9 mouse cellular contexts compared by ENCODE assay signal in genomic region chr7:19589917-19590316, GRCm38 (mm10). TPM values are rescaled to one million over a fixed set of nuclear protein-coding genes. Genes with fewer than 3 reads are reported as not detected.
DNase-seq lines count a peak whose midpoint lies in the region; ATAC-seq and TF ChIP-seq lines count a peak whose summit lies in the region.
"Had no signal": no experiment of that assay in that cellular context is flagged by ENCODE, and none has a peak within 500 bp of the region (broad histone marks: within the 10 kb centered on the region; RNA-seq: fewer than 3 reads in every experiment).

No protein-coding gene starts in this region.

- no peak overlapping the region for H3K27ac ChIP-seq in forebrain, embryonic 11.5 days (ENCODE audit: low read depth, low read length)
- H3K27ac ChIP-seq in hindbrain, embryonic 10.5 days: no peak overlapping the region
- peak overlapping the region; percentile 76 for H3K27ac ChIP-seq in layer of hippocampus, adult 2 months
- H3K27ac ChIP-seq: lung, embryonic 15.5 days had no signal

- peaks cover 38% of the 10 kb centered on the region for H3K36me3 ChIP-seq in forebrain, embryonic 11.5 days (ENCODE audit: control insufficient read depth, insufficient read depth, low read length)
- H3K36me3 ChIP-seq in hindbrain, embryonic 10.5 days: peaks cover 100% of the 10 kb centered on the region

- H3K9ac ChIP-seq in forebrain, embryonic 11.5 days (ENCODE audit: low read length): no peak overlapping the region
- H3K9ac ChIP-seq: lung, embryonic 15.5 days had no signal

- H3K27me3 ChIP-seq in forebrain, embryonic 11.5 days (ENCODE audit: control insufficient read depth, insufficient read depth, low read length): no peaks in the 10 kb centered on the region
- H3K27me3 ChIP-seq in hindbrain, embryonic 10.5 days (ENCODE audit: insufficient read depth, poor library complexity, severe bottlenecking): no peaks in the 10 kb centered on the region
- H3K27me3 ChIP-seq: lung, embryonic 15.5 days had no signal

- ATAC-seq in forebrain, embryonic 11.5 days (replicated peaks; ENCODE audit: low FRiP score): 0 out of 2 replicates have a peak, but pooled peaks have one; percentile 40

- no peak overlapping the region for H3K4me2 ChIP-seq in forebrain, embryonic 11.5 days (ENCODE audit: low read depth, low read length, severe bottlenecking)
- H3K4me2 ChIP-seq: lung, embryonic 15.5 days had no signal

- no peak for TF ChIP-seq POLR2A in lung, adult 2 months (IDR thresholded peaks at IDR 0.05; ENCODE audit: borderline replicate concordance, extremely low read depth, low read depth, low read length)

- 68% methylated on average over 3 of the region's 3 CpGs for WGBS in forebrain, embryonic 11.5 days
- WGBS in hindbrain, embryonic 10.5 days: 65% methylated on average over 3 of the region's 3 CpGs
- 54% methylated on average over 3 of the region's 3 CpGs for WGBS in lung, adult 2 months

- H3K4me1 ChIP-seq in forebrain, embryonic 11.5 days (replicated peaks; ENCODE audit: control insufficient read depth, insufficient read depth, low read length): no peaks in the 10 kb centered on the region
- H3K4me1 ChIP-seq in hindbrain, embryonic 10.5 days (replicated peaks): no peaks in the 10 kb centered on the region
- H3K4me1 ChIP-seq in lung, adult 2 months (ENCODE audit: control insufficient read depth, insufficient read depth, low read length): no peaks in the 10 kb centered on the region
- H3K4me1 ChIP-seq: lung, embryonic 15.5 days had no signal

- no peak overlapping the region for H3K4me3 ChIP-seq in forebrain, embryonic 11.5 days (ENCODE audit: low read depth, low read length)
- peak overlapping the region; percentile 11; the same call in 1 of the 2 replicates for H3K4me3 ChIP-seq in hindbrain, embryonic 10.5 days
- no peak overlapping the region for H3K4me3 ChIP-seq in layer of hippocampus, adult 2 months
- H3K4me3 ChIP-seq in lung, adult 2 months (replicated peaks; ENCODE audit: extremely low read depth, low read depth, low read length): no peak overlapping the region
- H3K4me3 ChIP-seq: lung, embryonic 15.5 days had no signal

- no peaks in the 10 kb centered on the region for H3K9me3 ChIP-seq in forebrain, embryonic 11.5 days (ENCODE audit: control insufficient read depth, low read length)
- no peaks in the 10 kb centered on the region; the same call in 1 of the 2 replicates for H3K9me3 ChIP-seq in hindbrain, embryonic 10.5 days
- H3K9me3 ChIP-seq: lung, embryonic 15.5 days had no signal

- DNase-seq in MEL-GATA-1-ER (ENCODE audit: extremely low read depth, low read depth): peak; percentile 64
- DNase-seq in c-Kit-positive CD71-negative TER-119-negative erythroid progenitor cells, embryonic 14.5 days (ENCODE audit: low read depth): peak; percentile 84
- peak; percentile 76 for DNase-seq in forebrain, embryonic 11.5 days (ENCODE audit: low spot score)
- DNase-seq in hindbrain, embryonic 10.5 days (ENCODE audit: low spot score): peak; percentile 59
- DNase-seq in layer of hippocampus, adult 2 months (ENCODE audit: low spot score in 2 of 2): peak; percentile 82 to 84
- DNase-seq in lung, adult 2 months: peak; percentile 59
- peak; percentile 62 for DNase-seq in retina, adult 2 months (ENCODE audit: low read depth, low spot score)
- peak; percentile 80 for DNase-seq in thymus, postnatal 14 days

- peak; percentile 87 for TF ChIP-seq CTCF in layer of hippocampus, adult 2 months (conservative IDR thresholded peaks at IDR 0.05)
- peak; percentile 74 for TF ChIP-seq CTCF in lung, adult 2 months (IDR thresholded peaks at IDR 0.05; ENCODE audit: insufficient read depth, low read length)

RNA-seq across cellular contexts. Expression of gene Gemin7, which starts 12.5 kb away (rescaled TPM):
- 151 and 156 TPM in 2 replicates for polyA plus RNA-seq in forebrain, embryonic 11.5 days (2014; fragmentation: Nextera tagmentation; extraction: Ambion mirVana)
- polyA plus RNA-seq in hindbrain, embryonic 10.5 days (2016; fragmentation: Nextera tagmentation; extraction: Ambion mirVana): 177 and 188 TPM in 2 replicates
- 10 to 100 TPM; 38.8 to 43.9 TPM for total RNA-seq in layer of hippocampus, adult 2 months (2021)
- 99.2 and 132 TPM in 2 replicates for polyA plus RNA-seq in lung, adult 2 months (2012; rRNA removed)

RNA-seq across cellular contexts. Expression of gene Zfp296, which starts 12.8 kb away (rescaled TPM):
- 0.40 and 0.47 TPM in 2 replicates for polyA plus RNA-seq in forebrain, embryonic 11.5 days (2014; fragmentation: Nextera tagmentation; extraction: Ambion mirVana)
- 0.22 and 0.72 TPM in 2 replicates for polyA plus RNA-seq in hindbrain, embryonic 10.5 days (2016; fragmentation: Nextera tagmentation; extraction: Ambion mirVana)
- under 1 TPM; 0.81 to 0.95 TPM for total RNA-seq in layer of hippocampus, adult 2 months (2021)
- 4.3 and 5.0 TPM in 2 replicates for polyA plus RNA-seq in lung, adult 2 months (2012; rRNA removed)

RNA-seq across cellular contexts. Expression of gene Clasrp, which starts 14.4 kb away (rescaled TPM):
- 59.7 and 64.1 TPM in 2 replicates for polyA plus RNA-seq in forebrain, embryonic 11.5 days (2014; fragmentation: Nextera tagmentation; extraction: Ambion mirVana)
- polyA plus RNA-seq in hindbrain, embryonic 10.5 days (2016; fragmentation: Nextera tagmentation; extraction: Ambion mirVana): 57.5 and 68.8 TPM in 2 replicates
- total RNA-seq in layer of hippocampus, adult 2 months (2021): 100 to 1,000 TPM in 1 of 2 experiments, 10 to 100 TPM in 1; 95.4 to 112 TPM
- 96.1 and 134 TPM in 2 replicates for polyA plus RNA-seq in lung, adult 2 months (2012; rRNA removed)

RNA-seq across cellular contexts. Expression of gene Ppp1r37, which starts 27.0 kb away (rescaled TPM):
- polyA plus RNA-seq in forebrain, embryonic 11.5 days (2014; fragmentation: Nextera tagmentation; extraction: Ambion mirVana): 5.1 and 7.8 TPM in 2 replicates
- 22.6 and 30.4 TPM in 2 replicates for polyA plus RNA-seq in hindbrain, embryonic 10.5 days (2016; fragmentation: Nextera tagmentation; extraction: Ambion mirVana)
- total RNA-seq in layer of hippocampus, adult 2 months (2021): 100 to 1,000 TPM; 116 to 118 TPM
- 113 and 121 TPM in 2 replicates for polyA plus RNA-seq in lung, adult 2 months (2012; rRNA removed)

RNA-seq across cellular contexts. Expression of gene Relb, which starts 39.3 kb away (rescaled TPM):
- 2.9 and 3.7 TPM in 2 replicates for polyA plus RNA-seq in forebrain, embryonic 11.5 days (2014; fragmentation: Nextera tagmentation; extraction: Ambion mirVana)
- 4.4 and 6.1 TPM in 2 replicates for polyA plus RNA-seq in hindbrain, embryonic 10.5 days (2016; fragmentation: Nextera tagmentation; extraction: Ambion mirVana)
- total RNA-seq in layer of hippocampus, adult 2 months (2021): 10 to 100 TPM in 1 of 2 experiments, 1 to 10 TPM in 1; 9.8 to 11.3 TPM
- 32.5 and 34.9 TPM in 2 replicates for polyA plus RNA-seq in lung, adult 2 months (2012; rRNA removed)
